ENCODE assay signal across 8 mouse cellular contexts in the genomic region with DNA sequence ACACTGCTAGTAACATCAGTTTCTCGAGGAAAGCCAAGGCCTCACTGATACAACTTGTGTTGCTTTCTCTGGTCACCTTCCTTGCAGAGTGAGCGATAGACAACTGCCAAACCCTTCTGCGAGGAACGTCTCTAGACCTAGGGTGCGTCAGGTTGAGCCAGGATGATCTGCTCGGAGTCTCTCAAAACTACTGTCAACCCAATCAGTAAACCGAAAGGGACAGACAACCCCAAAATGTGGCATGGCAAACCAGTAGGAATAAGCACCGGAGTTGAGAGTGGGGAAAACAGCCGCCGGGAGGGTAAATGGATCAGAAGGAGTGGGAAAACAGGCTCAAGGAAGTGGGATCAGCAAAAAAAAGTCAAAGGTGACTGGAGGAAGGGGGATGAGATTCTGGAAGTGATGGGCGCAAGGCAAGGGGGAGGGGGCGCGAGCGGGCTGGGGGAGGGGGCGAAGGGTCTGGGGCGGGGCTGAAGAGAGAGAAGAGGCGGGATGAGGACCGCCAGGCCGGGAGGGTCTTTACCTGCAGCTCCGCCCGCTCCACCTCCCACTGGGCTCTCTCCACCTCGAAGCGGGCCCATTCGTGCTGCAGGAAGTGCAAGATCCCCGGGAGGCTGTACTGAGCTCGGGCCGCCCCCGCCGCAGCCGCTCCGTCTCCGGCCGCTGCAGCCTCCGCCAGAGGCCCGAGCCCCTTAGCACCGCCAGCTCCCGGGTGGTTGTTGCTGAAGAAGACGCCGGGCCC. TPM values are rescaled to one million over a fixed set of nuclear protein-coding genes. Genes with fewer than 3 reads are reported as not detected.
DNase-seq lines count a peak whose midpoint lies in the region; ATAC-seq and TF ChIP-seq lines count a peak whose summit lies in the region.

No protein-coding gene starts in this region.

- peaks cover 10% of the 10 kb centered on the region for H3K4me1 ChIP-seq in forebrain, postnatal 0 days (ENCODE audit: insufficient read depth)
- peaks cover 18% of the 10 kb centered on the region for H3K4me1 ChIP-seq in kidney, embryonic 16.5 days (ENCODE audit: insufficient read depth, low read length)
- H3K4me1 ChIP-seq in stomach, embryonic 14.5 days (ENCODE audit: control insufficient read depth, insufficient read depth, low read length), result peaks cover 6% of the 10 kb centered on the region

- peak overlapping the region; percentile 99 for H3K4me3 ChIP-seq in forebrain, postnatal 0 days (ENCODE audit: low read depth, low read length)
- peak overlapping the region; percentile 97 for H3K4me3 ChIP-seq in kidney, embryonic 16.5 days (ENCODE audit: low read length)
- peak overlapping the region; percentile 64 for H3K4me3 ChIP-seq in stomach, embryonic 14.5 days (ENCODE audit: low read depth, low read length)

- H3K27ac ChIP-seq in forebrain, postnatal 0 days (ENCODE audit: low read depth, low read length), result peak overlapping the region; percentile 79
- H3K27ac ChIP-seq in kidney, embryonic 16.5 days (ENCODE audit: low read length), result peak overlapping the region; percentile 96
- H3K27ac ChIP-seq in stomach, embryonic 14.5 days (ENCODE audit: low read length), result peak overlapping the region; percentile 86; the same call in 1 of the 2 replicates

- H3K9ac ChIP-seq in forebrain, postnatal 0 days, result peak overlapping the region; percentile 96
- H3K9ac ChIP-seq in kidney, embryonic 16.5 days (replicated peaks; ENCODE audit: low read length), result peak overlapping the region; percentile 92
- peak overlapping the region; percentile 83 for H3K9ac ChIP-seq in stomach, embryonic 14.5 days (replicated peaks; ENCODE audit: low read depth, low read length)

- peak; percentile 34 for DNase-seq in kidney, adult 9 months
- no peak for DNase-seq in kidney, adult 18-20 months
- peak; percentile 76 for DNase-seq in ES-CJ7 (ENCODE audit: low read depth, low spot score)
- DNase-seq in cerebellum, adult 11-12 months, result peak; percentile 52
- DNase-seq in forebrain, postnatal 0 days, result peak; percentile 35

- H3K4me2 ChIP-seq in forebrain, postnatal 0 days (ENCODE audit: low read depth), result peak overlapping the region; percentile 63
- peak overlapping the region; percentile 86 for H3K4me2 ChIP-seq in kidney, embryonic 16.5 days (replicated peaks; ENCODE audit: low read depth, low read length)
- H3K4me2 ChIP-seq in stomach, embryonic 14.5 days (replicated peaks; ENCODE audit: low read depth, low read length), result peak overlapping the region; percentile 66

- no peaks in the 10 kb centered on the region for H3K27me3 ChIP-seq in forebrain, postnatal 0 days (ENCODE audit: insufficient read depth, low read length)
- no peaks in the 10 kb centered on the region for H3K27me3 ChIP-seq in kidney, embryonic 16.5 days (ENCODE audit: insufficient read depth, low read length)
- no peaks in the 10 kb centered on the region for H3K27me3 ChIP-seq in stomach, embryonic 14.5 days (ENCODE audit: control insufficient read depth, insufficient read depth, low read length)

- peak; percentile 66 for ATAC-seq in forebrain, postnatal 0 days
- peak; percentile 88 for ATAC-seq in kidney, embryonic 16.5 days (ENCODE audit: low FRiP score, low TSS enrichment)
- ATAC-seq in megakaryocyte, adult 5-6 weeks (ENCODE audit: poor library complexity, severe bottlenecking), result peak; percentile 24
- peak; percentile 76 for ATAC-seq in stomach, embryonic 14.5 days (ENCODE audit: insufficient number of reproducible peaks, insufficient read depth, low FRiP score, low read depth)

- no peak for TF ChIP-seq CTCF in forebrain, postnatal 0 days (IDR thresholded peaks at IDR 0.05; ENCODE audit: low read depth)

- no peaks in the 10 kb centered on the region for H3K36me3 ChIP-seq in forebrain, postnatal 0 days (ENCODE audit: insufficient read depth)
- H3K36me3 ChIP-seq in kidney, embryonic 16.5 days (ENCODE audit: insufficient read depth, low read length), result no peaks in the 10 kb centered on the region
- H3K36me3 ChIP-seq in stomach, embryonic 14.5 days (ENCODE audit: control insufficient read depth, insufficient read depth, low read length), result no peaks in the 10 kb centered on the region

- H3K9me3 ChIP-seq in forebrain, postnatal 0 days (ENCODE audit: low read length), result no peaks in the 10 kb centered on the region
- H3K9me3 ChIP-seq in kidney, embryonic 16.5 days (ENCODE audit: low read length), result no peaks in the 10 kb centered on the region
- H3K9me3 ChIP-seq in stomach, embryonic 14.5 days (ENCODE audit: control insufficient read depth, low read depth, low read length), result no peaks in the 10 kb centered on the region

- WGBS in forebrain, postnatal 0 days, result 1% methylated on average over 38 of the region's 39 CpGs
- WGBS in kidney, embryonic 16.5 days, result under 1% methylated on average over 35 of the region's 39 CpGs
- WGBS in stomach, embryonic 14.5 days, result under 1% methylated on average over 39 of the region's 39 CpGs

RNA-seq across cellular contexts. Expression of gene Strn, which starts 1.1 kb away (rescaled TPM):
- 21.9 and 23.1 TPM in 2 replicates for total RNA-seq in forebrain, postnatal 0 days (2014; rRNA removed)
- polyA plus RNA-seq in forebrain, postnatal 0 days (2015; fragmentation: Nextera tagmentation; extraction: Ambion mirVana), result 2.1 and 4.2 TPM in 2 replicates
- 5.2 and 6.1 TPM in 2 replicates for polyA plus RNA-seq in kidney, embryonic 16.5 days (2015; fragmentation: Nextera tagmentation; extraction: Ambion mirVana)
- 26.5 and 33.7 TPM in 2 replicates for total RNA-seq in megakaryocyte, adult 5-6 weeks (2015)
- total RNA-seq in megakaryocyte, adult 5-6 weeks (2017), result 45.5 and 58.7 TPM in 2 replicates
- 7.6 and 8.8 TPM in 2 replicates for polyA plus RNA-seq in stomach, embryonic 14.5 days (2014; fragmentation: Nextera tagmentation; extraction: Ambion mirVana)

Comparison
In these comparisons a context has a peak if more than half of its experiments do, and no peak if none do; other contexts are left out.
1. ATAC-seq: peak in every context shown above with its lines; median percentile 88 in kidney, embryonic 16.5 days; 76 in stomach, embryonic 14.5 days; 66 in forebrain, postnatal 0 days; 24 in megakaryocyte, adult 5-6 weeks.